Mouse (Mus musculus) spleen, adult 2 months (tissue): ENCODE measurements around the gene Slc9a9. TPM values are rescaled to one million over a fixed set of nuclear protein-coding genes. Genes with fewer than 3 reads are reported as not detected.

Experiments
- DNase-seq, 2 experiments: peaks; one replicate each; pipeline versions ENCODE4 v3.0.0 to v3.0.0-alpha.2; 2012 to 2021; ENCODE audit warnings: low spot score in 2 of 2, low read depth in 1 of 2
- H3K27ac ChIP-seq: fragments of 200-500 bp; 2 replicates; pipeline ENCODE4 v1.5.1; 2012; ENCODE audit warnings: low read length, inconsistent platforms; ENCODE audit not compliant: insufficient read depth
- H3K27me3 ChIP-seq: fragments of 200-500 bp; 2 replicates; pipeline ENCODE4 v1.6.1; 2012; ENCODE audit warnings: mild to moderate bottlenecking, moderate library complexity, low read length, inconsistent platforms; ENCODE audit not compliant: control insufficient read depth, insufficient read depth
- H3K36me3 ChIP-seq: fragments of 200-500 bp; 2 replicates; pipeline ENCODE4 v1.6.1; 2012; ENCODE audit warnings: mild to moderate bottlenecking, low read length, inconsistent platforms; ENCODE audit not compliant: control insufficient read depth, insufficient read depth
- H3K4me1 ChIP-seq: fragments of 200-500 bp; 2 replicates; pipeline ENCODE4 v1.6.1; 2011; ENCODE audit warnings: inconsistent platforms; ENCODE audit not compliant: control insufficient read depth, insufficient read depth, insufficient read length
- H3K4me3 ChIP-seq: fragments of 200-500 bp; 2 replicates; pipeline ENCODE4 v1.5.1; 2011; ENCODE audit warnings: mild to moderate bottlenecking, inconsistent platforms; ENCODE audit not compliant: insufficient read depth, insufficient read length; ENCODE audit errors: extremely low read depth
- CTCF ChIP-seq: fragments of 200-500 bp; IDR thresholded peaks from 2 replicates; pipeline ENCODE4 v1.5.1; 2011; ENCODE audit warnings: mild to moderate bottlenecking, inconsistent platforms; ENCODE audit not compliant: insufficient read depth, insufficient read length, insufficient replicate concordance; ENCODE audit errors: extremely low read depth
- POLR2A ChIP-seq: fragments of 200-500 bp; IDR thresholded peaks from 2 replicates; pipeline ENCODE4 v1.6.1; 2011; ENCODE audit warnings: low read depth, low read length, inconsistent platforms
- WGBS: fragments of 180-500 bp; shearing (Covaris S2); methylation state at CpG from one replicate; pipeline ENCODE4 v1.1.7; 2018; 5-methylcytosine and 5-hydroxymethylcytosine counted together
- polyA plus RNA-seq: library from polyadenylated mRNA; depleted of rRNA; stranded (reverse); fragments of >200 nt; gene quantifications from 2 replicates; pipeline ENCODE4 v1.2.3, GENCODE M21; 2012

Gene Slc9a9
- polyA plus RNA-seq, 1 experiment, result 8.3 TPM

GRCm38 (mm10) chr9:95160575-95161300 is 491.0 kb downstream of the Slc9a9 start:
- Histone ChIP-seq H3K36me3 (no peaks in the 10 kb centered on the region), H3K4me1 (no peaks in the 10 kb centered on the region), H3K27me3 (no peaks in the 10 kb centered on the region), H3K27ac (no peak overlapping the region), H3K4me3 (no peak overlapping the region)
- 95% methylated on average over 7 of the region's 7 CpGs for WGBS
- TF ChIP-seq POLR2A, result no peak
- TF ChIP-seq CTCF, result no peak
- no peak for DNase-seq

GRCm38 (mm10) chr9:95161699-95162098 is 492.0 kb downstream of the Slc9a9 start:
- Histone ChIP-seq H3K4me3 (no peak overlapping the region), H3K36me3 (no peaks in the 10 kb centered on the region), H3K27ac (no peak overlapping the region), H3K4me1 (no peaks in the 10 kb centered on the region), H3K27me3 (no peaks in the 10 kb centered on the region)
- no peak for DNase-seq
- WGBS, result 96% methylated on average over 2 of the region's 2 CpGs
- TF ChIP-seq CTCF, result no peak
- no peak for TF ChIP-seq POLR2A

- no peak for DNase-seq
- Histone ChIP-seq H3K4me3 (no peak overlapping the region), H3K36me3 (no peaks in the 10 kb centered on the region), H3K4me1 (no peaks in the 10 kb centered on the region), H3K27me3 (no peaks in the 10 kb centered on the region), H3K27ac (no peak overlapping the region)
- TF ChIP-seq CTCF (no peak), POLR2A (no peak)
- 84% methylated on average over 4 of the region's 4 CpGs for WGBS
These were observed 496.5 kb downstream of the Slc9a9 start for GRCm38 (mm10) chr9:95166224-95166623.

GRCm38 (mm10) chr9:95167806-95168205 is 498.1 kb downstream of the Slc9a9 start:
- H3K27ac ChIP-seq, result no peak overlapping the region
- H3K4me1 ChIP-seq, result no peaks in the 10 kb centered on the region
- H3K4me3 ChIP-seq, result no peak overlapping the region
- no peak for DNase-seq
- TF ChIP-seq POLR2A (no peak), CTCF (no peak)
- H3K27me3 ChIP-seq, result no peaks in the 10 kb centered on the region
- H3K36me3 ChIP-seq, result no peaks in the 10 kb centered on the region
- WGBS, result 84% methylated on average over 1 of the region's 1 CpGs

- no peaks in the 10 kb centered on the region for H3K27me3 ChIP-seq
- H3K36me3 ChIP-seq, result no peaks in the 10 kb centered on the region
- H3K4me3 ChIP-seq, result no peak overlapping the region
- 92% methylated on average over 13 of the region's 13 CpGs for WGBS
- TF ChIP-seq CTCF (no peak), POLR2A (no peak)
- H3K4me1 ChIP-seq, result no peaks in the 10 kb centered on the region
- no peak overlapping the region for H3K27ac ChIP-seq
- DNase-seq, result no peak
These were observed 498.8 kb downstream of the Slc9a9 start for GRCm38 (mm10) chr9:95168487-95169008.

GRCm38 (mm10) chr9:95178170-95178569 is 508.5 kb downstream of the Slc9a9 start:
- H3K4me1 ChIP-seq, result no peaks in the 10 kb centered on the region
- no peaks in the 10 kb centered on the region for H3K27me3 ChIP-seq
- no peak overlapping the region for H3K27ac ChIP-seq
- TF ChIP-seq POLR2A (no peak), CTCF (no peak)
- no peak overlapping the region for H3K4me3 ChIP-seq
- no peaks in the 10 kb centered on the region for H3K36me3 ChIP-seq
- DNase-seq, result no peak
- WGBS, result 91% methylated on average over 3 of the region's 3 CpGs

- Histone ChIP-seq H3K4me3 (no peak overlapping the region), H3K27me3 (no peaks in the 10 kb centered on the region), H3K36me3 (no peaks in the 10 kb centered on the region), H3K4me1 (no peaks in the 10 kb centered on the region), H3K27ac (0 out of 2 replicates have a peak overlapping the region, but pooled peaks have one; percentile 12)
- DNase-seq, result no peak
- 79% methylated on average over 2 of the region's 2 CpGs for WGBS
- TF ChIP-seq CTCF, result no peak
- no peak for TF ChIP-seq POLR2A
These were observed 510.3 kb downstream of the Slc9a9 start for GRCm38 (mm10) chr9:95180005-95180404.
